Mouse (Mus musculus) macrophage (primary cell): Measurements from ENCODE around the gene Zfp36l2. TPM values are rescaled to one million over a fixed set of nuclear protein-coding genes. Genes with fewer than 3 reads are reported as not detected.
"Not testable (repeated sequence)": the region's sequence is repeated elsewhere in the genome, so short reads cannot be mapped to it uniquely, and the experiment has no call there.

Experiments used
- H3K27ac ChIP-seq: fragments of 350-480 bp; formaldehyde crosslinking; 2 replicates; pipeline ENCODE4 v1.9.0; 2021
- H3K36me3 ChIP-seq: fragments of 350-480 bp; formaldehyde crosslinking; 2 replicates; pipeline ENCODE4 v1.9.0; 2021; ENCODE audit errors: inconsistent target
- H3K4me3 ChIP-seq: fragments of 350-480 bp; formaldehyde crosslinking; 2 replicates; pipeline ENCODE4 v1.9.0; 2021; ENCODE audit errors: inconsistent target
- H3K79me2 ChIP-seq: fragments of 350-480 bp; formaldehyde crosslinking; 2 replicates; pipeline ENCODE4 v1.9.0; 2021; ENCODE audit errors: inconsistent target
- WGBS: methylation state at CpG from one replicate; pipeline ENCODE4 v1.1.7; 2026; ENCODE audit warnings: inconsistent platforms; ENCODE audit not compliant: missing documents; 5-methylcytosine and 5-hydroxymethylcytosine counted together
- polyA plus RNA-seq: library from polyadenylated mRNA; stranded (reverse); fragments of 250-400 nt; gene quantifications from 3 replicates; pipeline ENCODE4 v1.2.4, GENCODE M21; 2018; ENCODE audit warnings: inconsistent platforms
- total RNA-seq, 78 experiments: library from RNA; depleted of rRNA; stranded (reverse); fragments of 250-400 nt; gene quantifications; 1 replicate in 9 of 78; 2 replicates in 24 of 78; 3 replicates in 43 of 78; 4 replicates in 2 of 78; pipeline ENCODE4 v1.2.4; 2018; ENCODE audit warnings: inconsistent platforms in 56 of 78

Zfp36l2 gene
- total RNA-seq (2018; cell fraction: chromatin; rRNA removed), result 100 to 1,000 TPM in 4 of 26 experiments, 10 to 100 TPM in 22; 11.4 to 143 (median 27.8) TPM
- 100 to 1,000 TPM in 21 of 26 experiments, 10 to 100 TPM in 5; 24.8 to 255 (median 150) TPM for total RNA-seq (2018; cell fraction: cytosol; rRNA removed)
- total RNA-seq (2018; cell fraction: nucleus; rRNA removed), result 100 to 1,000 TPM in 9 of 26 experiments, 10 to 100 TPM in 17; 28.0 to 273 (median 87.4) TPM
- 113 to 171 TPM (median 117 TPM) in 3 replicates for polyA plus RNA-seq

DNA sequence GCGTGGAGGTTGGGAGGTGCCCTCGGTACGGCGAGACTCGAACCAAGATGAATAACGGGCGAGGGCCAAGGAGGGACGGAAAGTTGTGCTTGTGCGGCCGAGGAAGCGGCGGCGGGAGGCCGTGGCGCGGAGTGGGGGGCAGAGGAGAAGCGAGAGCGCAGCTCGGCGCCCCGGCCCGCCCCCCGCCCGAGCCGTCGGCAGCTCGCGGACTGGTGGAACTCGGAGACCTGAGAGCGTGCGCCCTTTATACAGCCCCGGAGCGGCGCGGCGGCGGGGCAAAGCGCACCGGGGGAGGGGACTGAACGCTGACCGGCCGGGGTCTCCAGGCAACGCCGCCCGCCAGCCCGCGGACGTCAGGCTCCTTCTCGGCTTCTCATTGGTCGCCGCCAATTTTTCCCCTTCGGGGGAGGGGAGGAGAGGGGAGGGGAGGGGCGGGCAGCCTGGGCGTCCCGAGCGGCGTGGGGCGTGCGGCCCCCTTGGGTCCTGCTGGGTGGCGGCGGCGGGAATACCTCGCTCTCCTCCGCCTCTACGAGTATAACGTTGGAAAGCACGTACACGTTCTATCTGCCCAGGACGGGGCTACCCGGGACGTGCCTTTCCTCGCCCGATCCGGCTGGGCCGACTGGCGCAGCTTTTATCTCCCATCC, at the start of gene Zfp36l2:
Gene Zfp36l2, minus strand, starts transcription at position 221 of the 647 bp plus-strand sequence.
- Histone ChIP-seq H3K27ac (peak within 1 kb of the TSS; percentile 94), H3K79me2 (peaks cover 27% of the 10 kb centered on the region), H3K4me3 (peak within 1 kb of the TSS; percentile 48), H3K36me3 (peaks cover 6% of the 10 kb centered on the region; the same call in 1 of the 2 replicates)
- under 1% methylated on average over 49 of the region's 76 CpGs for WGBS

DNA sequence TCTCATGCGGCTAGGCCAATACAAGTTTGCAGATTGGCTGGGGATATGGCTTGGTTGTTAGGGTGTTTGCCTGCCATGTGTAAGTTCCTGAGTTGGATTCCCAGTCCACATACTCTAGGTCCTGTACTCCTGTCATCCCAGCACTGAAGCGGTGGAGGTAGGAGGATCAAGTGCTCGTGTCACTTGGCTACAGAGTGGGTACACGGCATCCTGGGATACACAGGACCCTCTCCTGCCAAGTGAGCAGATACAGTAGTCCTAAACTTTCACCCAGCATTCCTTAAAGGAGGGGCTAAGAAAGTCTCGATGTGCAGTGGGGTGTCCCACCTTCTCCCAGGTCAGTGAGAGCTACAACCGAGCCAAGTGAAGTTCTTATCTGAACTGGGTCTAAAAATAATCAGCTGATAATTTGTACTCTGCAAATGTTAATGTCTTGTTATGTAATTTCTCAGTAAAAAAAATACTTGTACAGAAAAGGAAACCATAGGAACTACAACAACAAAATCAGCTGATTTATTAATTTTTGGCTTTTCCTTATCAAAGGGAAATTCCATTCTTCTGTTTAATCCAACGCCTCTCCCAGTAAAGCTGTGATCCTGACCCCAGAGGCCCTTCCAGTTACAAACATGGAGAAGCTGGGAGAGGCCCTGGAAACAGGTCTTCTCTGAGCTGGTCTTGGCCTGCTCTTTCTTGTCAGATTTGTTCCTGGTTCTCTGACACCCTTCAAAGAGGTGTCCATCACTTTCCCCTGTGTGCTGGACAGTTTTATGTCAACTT, 49.2 kb upstream of the Zfp36l2 start:
- Histone ChIP-seq H3K27ac (no peak overlapping the region), H3K79me2 (no peaks in the 10 kb centered on the region), H3K36me3 (no peaks in the 10 kb centered on the region), H3K4me3 (no peak overlapping the region)
- WGBS, result 94% methylated on average over 7 of the region's 7 CpGs

DNA sequence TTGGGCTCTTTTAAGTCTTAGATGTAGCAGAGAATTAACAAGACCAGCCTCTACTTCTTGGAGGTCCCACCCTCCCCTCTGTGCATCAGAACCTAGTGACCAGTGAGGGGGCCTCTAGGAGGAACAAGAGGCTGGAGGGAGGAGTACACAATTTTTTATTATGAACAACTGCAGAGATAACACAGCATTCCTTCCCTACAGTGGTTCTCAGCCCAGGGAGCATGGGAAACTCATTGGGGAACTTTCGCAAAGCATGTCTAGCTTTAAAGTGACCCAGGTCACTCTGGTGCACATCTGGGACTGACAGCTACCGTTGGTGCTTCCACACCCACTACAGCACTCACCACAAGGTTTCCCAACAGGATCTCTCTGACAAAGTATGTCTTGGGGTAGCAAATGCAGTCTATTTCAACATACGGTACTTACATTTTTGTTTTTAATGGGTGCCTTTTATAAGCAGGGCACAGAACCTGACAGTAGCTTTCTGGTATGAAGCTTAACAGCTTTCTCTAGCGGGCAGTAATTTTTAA, 47.7 kb upstream of the Zfp36l2 start:
- Histone ChIP-seq H3K36me3 (no peaks in the 10 kb centered on the region), H3K4me3 (no peak overlapping the region), H3K27ac (no peak overlapping the region), H3K79me2 (no peaks in the 10 kb centered on the region)
- 51% methylated on average over 4 of the region's 4 CpGs for WGBS

DNA sequence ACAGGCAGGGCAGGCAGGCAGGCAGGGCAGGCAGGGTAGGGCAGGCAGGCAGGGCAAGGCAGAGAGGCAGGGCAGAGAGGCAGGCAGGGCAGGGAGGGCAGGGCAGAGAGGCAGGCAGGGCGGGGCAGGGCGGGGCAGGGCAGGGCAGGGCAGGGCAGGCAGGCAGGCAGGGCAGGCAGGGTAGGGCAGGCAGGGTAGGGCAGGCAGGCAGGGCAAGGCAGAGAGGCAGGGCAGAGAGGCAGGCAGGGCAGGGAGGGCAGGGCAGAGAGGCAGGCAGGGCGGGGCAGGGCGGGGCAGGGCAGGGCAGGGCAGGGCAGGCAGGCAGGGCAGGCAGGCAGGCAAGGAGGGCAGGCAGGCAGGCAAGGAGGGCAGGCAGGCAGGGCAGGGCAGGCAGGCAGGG, 47.0 kb upstream of the Zfp36l2 start:
- WGBS, result no CpG with 5 or more reads among the region's 4 CpGs
- H3K4me3 ChIP-seq, H3K27ac ChIP-seq, H3K79me2 ChIP-seq, H3K36me3 ChIP-seq: not testable (repeated sequence)

DNA sequence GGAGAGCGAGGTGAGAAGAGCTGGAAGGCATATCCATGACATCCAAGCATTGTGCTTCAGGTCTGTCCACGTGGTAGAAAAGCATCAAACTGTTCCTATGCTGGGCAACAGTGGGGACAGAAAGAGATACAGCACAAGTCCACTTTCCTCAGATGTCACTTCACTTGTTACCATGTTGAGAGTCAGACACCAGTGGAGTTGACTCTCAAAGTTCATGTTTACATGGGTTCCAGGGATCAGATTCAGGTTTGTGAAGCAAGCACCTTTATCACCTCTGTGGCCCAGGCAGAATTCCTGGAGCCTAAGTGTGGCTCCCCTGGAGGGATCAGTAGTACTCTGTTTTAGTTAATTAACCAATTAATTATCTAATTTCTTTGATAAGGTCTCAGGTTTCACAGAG, 46.0 kb upstream of the Zfp36l2 start:
- Histone ChIP-seq H3K27ac (no peak overlapping the region), H3K4me3 (no peak overlapping the region), H3K36me3 (no peaks in the 10 kb centered on the region), H3K79me2 (no peaks in the 10 kb centered on the region)
- WGBS, result 94% methylated on average over 2 of the region's 2 CpGs

DNA sequence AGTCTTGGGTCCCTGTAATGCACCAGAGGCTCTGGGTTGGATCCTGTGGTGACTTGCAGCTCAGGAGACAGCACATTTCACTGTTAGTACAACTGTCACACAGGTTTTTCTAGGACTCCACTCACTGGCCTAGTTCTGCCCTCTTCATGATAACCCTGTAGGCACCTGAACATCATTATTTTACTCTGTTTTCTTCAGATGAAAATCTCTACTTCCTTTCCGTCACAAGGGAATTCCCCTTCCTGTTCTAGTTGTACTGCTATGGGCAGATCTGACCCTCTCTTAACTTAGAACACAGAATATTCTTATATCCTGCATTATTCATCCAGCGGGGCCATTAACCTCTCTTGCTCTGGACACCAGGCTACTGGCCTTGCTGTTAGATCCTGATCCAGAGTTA, 43.6 kb upstream of the Zfp36l2 start:
- Histone ChIP-seq H3K36me3 (no peaks in the 10 kb centered on the region), H3K27ac (no peak overlapping the region), H3K4me3 (no peak overlapping the region), H3K79me2 (no peaks in the 10 kb centered on the region)
- WGBS, result 92% methylated on average over 2 of the region's 2 CpGs

DNA sequence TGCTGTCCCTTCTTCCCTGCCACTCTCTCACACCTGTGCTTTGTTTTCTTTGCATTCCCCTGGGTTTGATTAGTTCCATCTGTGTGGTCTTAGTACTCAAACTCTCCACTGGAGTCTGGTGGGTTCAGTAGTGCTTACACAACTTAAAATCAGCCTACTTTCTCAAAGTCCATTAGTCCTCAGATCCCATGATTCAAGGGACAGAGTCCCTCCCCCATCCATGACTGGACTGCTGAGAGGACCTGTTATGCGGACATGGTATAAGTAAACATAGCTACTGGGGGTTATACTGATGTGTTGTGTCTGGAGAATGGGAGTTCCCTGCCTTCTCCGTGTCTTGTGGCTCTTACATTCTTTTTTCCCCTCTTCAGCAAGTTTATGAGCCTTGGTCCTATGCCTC, 40.5 kb upstream of the Zfp36l2 start:
- no peak overlapping the region for H3K27ac ChIP-seq
- H3K4me3 ChIP-seq, result no peak overlapping the region
- H3K79me2 ChIP-seq, result no peaks in the 10 kb centered on the region
- 88% methylated on average over 2 of the region's 2 CpGs for whole genome bisulfite sequencing
- H3K36me3 ChIP-seq, result no peaks in the 10 kb centered on the region

DNA sequence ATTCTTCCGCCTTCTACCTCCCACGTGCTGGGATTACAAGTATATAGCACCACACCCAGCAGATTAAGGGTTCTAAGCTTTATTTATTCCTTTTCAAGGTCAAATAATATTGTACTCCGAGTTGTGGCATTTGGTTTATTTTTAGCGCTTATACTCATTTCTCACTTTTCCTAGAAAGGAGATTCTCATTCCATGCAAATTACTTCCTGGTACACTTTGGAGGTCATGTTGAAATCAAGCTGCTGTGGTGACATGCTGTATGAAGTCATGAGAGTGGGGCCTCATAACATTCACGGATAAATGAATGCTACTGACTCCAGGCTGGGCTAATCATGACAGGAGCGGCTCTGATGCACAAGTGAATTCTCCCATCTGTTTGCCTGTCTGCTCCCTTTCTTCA, 38.9 kb upstream of the Zfp36l2 start:
- H3K27ac ChIP-seq, result no peak overlapping the region
- 67% methylated on average over 6 of the region's 6 CpGs for WGBS
- H3K4me3 ChIP-seq, result no peak overlapping the region
- no peaks in the 10 kb centered on the region for H3K79me2 ChIP-seq
- H3K36me3 ChIP-seq, result no peaks in the 10 kb centered on the region

DNA sequence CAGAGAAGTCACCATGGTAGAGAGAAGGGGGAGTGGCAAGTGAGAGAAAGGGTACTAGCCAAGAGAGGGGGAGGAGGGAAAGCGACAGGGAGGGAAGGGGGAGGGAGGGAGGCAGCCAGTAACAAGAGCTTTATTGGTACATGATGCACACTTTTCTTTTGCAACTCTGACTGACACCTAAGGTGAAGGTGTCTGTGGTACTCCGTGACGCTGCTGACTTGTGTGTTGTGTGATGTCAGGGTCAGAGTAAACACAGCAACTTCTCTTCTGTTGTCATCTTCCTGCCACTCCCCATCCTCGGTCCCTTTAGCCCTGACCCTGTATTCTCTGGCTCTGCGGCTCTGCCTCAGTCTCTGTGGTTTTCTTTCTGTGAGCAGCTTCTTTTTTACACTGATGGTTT, 38.5 kb upstream of the Zfp36l2 start:
- Histone ChIP-seq H3K27ac (no peak overlapping the region), H3K36me3 (no peaks in the 10 kb centered on the region), H3K79me2 (no peaks in the 10 kb centered on the region), H3K4me3 (no peak overlapping the region)
- WGBS, result 86% methylated on average over 5 of the region's 5 CpGs

DNA sequence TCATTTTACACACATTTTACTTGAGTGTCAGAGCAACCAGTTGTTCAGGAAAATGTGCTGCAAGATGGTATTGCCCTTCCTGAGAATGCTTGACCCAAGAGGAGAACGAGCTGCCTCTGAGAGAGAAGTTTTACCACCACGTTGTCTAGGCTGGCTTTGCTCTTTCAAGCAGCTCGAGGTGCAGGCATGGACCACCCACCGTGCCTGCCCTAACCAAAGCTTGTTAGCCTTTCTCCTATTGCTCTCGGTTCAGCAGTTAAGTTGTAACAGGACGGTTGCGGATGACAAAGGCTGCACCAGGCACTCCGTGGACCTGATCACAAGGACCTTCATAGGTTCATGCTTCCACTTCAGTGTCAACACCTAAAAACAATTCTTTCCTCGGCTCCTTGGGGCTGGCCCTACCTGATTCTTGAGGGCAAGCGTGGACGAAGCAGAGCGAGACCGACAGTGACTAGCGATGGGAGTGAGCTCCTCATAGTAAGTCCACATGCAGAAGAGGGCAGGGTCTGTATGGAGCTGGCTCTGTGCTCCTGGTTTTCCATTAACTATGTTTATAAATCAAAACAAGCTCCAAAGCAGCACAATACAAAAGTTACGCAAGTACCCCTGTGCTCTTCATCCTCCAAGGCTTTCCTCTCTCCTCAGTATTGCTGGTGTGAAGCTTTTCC, 36.6 kb upstream of the Zfp36l2 start:
- Histone ChIP-seq H3K27ac (no peak overlapping the region), H3K4me3 (no peak overlapping the region), H3K79me2 (no peaks in the 10 kb centered on the region), H3K36me3 (no peaks in the 10 kb centered on the region)
- WGBS, result 92% methylated on average over 15 of the region's 15 CpGs

DNA sequence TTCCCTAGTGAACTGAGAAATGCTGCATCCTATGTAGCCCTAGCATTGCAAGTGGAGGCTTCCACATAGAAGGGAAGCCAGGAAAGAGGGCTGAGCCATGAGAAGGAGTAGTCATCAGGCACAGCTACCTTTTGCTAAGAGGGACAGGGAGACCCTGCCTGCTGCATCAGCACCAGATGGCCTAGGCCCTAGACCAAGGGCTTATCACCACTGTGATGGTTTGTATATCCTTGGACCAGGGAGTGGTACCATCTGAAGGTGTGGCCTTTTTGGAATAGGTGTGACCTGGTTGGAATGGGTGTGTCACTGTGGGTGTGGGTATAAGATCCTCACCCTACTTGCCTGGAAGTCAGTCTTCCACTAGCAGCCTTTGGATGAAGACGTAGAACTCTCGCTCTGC, 31.1 kb upstream of the Zfp36l2 start:
- H3K4me3 ChIP-seq, H3K36me3 ChIP-seq, H3K27ac ChIP-seq, H3K79me2 ChIP-seq: not testable (repeated sequence)
- no CpG with 5 or more reads among the region's 2 CpGs for WGBS

DNA sequence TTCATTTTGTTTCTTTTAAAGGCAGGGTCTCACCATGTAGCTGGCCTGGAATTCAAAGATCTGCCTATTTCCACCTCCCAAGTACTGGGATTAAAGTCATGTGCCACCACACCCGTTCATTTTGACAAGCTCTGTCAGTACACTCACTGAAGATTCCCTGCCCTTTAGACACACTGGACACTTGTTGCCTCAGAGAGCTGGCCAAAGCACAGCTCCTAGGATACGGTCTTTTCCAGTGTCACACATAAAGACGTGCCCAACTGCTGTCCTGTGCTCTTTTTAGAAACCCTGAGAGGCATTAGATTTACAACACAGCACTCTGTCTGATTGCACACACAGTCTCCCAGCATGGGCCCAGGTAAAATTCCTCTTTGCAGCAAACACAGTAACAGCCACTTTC, 29.9 kb upstream of the Zfp36l2 start:
- Histone ChIP-seq H3K36me3 (no peaks in the 10 kb centered on the region), H3K27ac (no peak overlapping the region), H3K4me3 (no peak overlapping the region), H3K79me2 (no peaks in the 10 kb centered on the region)
- 90% methylated on average over 3 of the region's 3 CpGs for WGBS

DNA sequence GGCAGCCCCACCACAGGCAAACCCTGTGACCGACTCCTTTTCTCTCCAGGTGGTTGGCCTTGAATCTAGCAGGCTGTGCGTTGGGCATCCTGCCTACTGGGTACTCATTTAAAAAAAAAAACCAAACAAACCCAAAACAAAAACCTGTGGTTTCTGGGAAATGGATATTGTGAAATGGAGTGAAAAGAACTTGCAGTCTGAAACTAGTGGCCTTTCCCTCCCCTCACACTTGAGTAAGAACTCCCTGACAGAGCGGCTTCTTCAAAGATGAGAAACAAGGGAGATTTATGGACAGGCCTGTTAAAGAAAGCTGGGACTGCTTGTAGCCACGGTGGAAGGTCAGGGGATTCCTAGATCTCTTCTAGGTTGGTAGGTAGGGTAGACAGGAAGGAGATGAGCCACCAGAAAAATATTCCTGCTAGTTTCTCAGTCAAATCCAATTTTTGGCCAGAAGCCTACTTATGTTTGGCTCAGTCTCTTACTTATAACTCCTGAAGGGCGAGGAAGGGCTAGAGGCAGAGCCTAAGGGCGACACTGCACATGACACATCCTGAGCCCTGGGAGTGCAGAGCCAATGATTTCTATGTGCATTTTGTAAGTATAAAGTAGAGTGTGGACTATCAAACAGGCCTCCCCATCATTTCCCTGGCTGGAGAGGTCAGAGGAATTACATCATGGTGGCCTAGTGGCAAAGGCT, 27.7 kb upstream of the Zfp36l2 start:
- Histone ChIP-seq H3K36me3 (no peaks in the 10 kb centered on the region), H3K79me2 (no peaks in the 10 kb centered on the region), H3K27ac (no peak overlapping the region), H3K4me3 (no peak overlapping the region)
- 53% methylated on average over 6 of the region's 6 CpGs for WGBS

DNA sequence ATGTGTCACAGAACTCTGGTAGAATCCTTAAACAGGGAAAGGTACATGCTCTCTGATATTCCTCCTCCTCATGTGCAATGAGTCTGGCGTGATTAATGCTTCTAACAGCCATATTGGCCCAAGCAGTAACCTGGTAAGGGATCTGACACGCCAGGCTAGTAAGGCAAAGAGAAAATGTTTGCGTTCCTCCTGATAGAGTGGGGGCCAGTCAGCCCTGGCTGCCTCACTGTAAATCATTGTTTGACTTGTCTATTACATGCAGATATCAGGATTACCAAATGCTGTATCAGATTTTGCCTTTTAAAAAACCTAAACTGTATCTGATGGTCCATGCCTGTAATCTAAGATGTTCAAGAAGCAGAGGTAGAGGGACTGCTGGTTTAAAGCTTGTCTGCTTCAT, 25.7 kb upstream of the Zfp36l2 start:
- no peak overlapping the region for H3K27ac ChIP-seq
- H3K36me3 ChIP-seq, result no peaks in the 10 kb centered on the region
- no peaks in the 10 kb centered on the region for H3K79me2 ChIP-seq
- no peak overlapping the region for H3K4me3 ChIP-seq
- 92% methylated on average over 3 of the region's 3 CpGs for WGBS
